In genomic region chr2:127369703-127370376, GRCm38 (mm10) we compare ENCODE assay signal across 20 mouse cellular contexts. TPM values are rescaled to one million over a fixed set of nuclear protein-coding genes. Genes with fewer than 3 reads are reported as not detected.
DNase-seq lines count a peak whose midpoint lies in the region; ATAC-seq and TF ChIP-seq lines count a peak whose summit lies in the region.
"Had no signal": no experiment of that assay in that cellular context is flagged by ENCODE, and none has a peak within 500 bp of the region (broad histone marks: within the 10 kb centered on the region; RNA-seq: fewer than 3 reads in every experiment).

No protein-coding gene starts in this region.

- no peak for TF ChIP-seq POLR2A in liver, adult 2 months (IDR thresholded peaks at IDR 0.05; ENCODE audit: extremely low read depth, insufficient read depth, low read length)

- DNase-seq in kidney, adult 11 months: peak; percentile 74
- peak; percentile 79 for DNase-seq in liver, adult 2 months (ENCODE audit: extremely low read depth, low read depth, low spot score)
- DNase-seq in adrenal gland, adult 8-10 months: no peak
- DNase-seq: cerebellum, postnatal 25 days; gastrocnemius, postnatal 36 days; left cerebral cortex, postnatal 4 days; lung, embryonic 14.5 days; right cerebral cortex, postnatal 14 days; thymus, adult 18-20 months had no signal

- H3K9me3 ChIP-seq in erythroblast, embryonic 14.5 days (ENCODE audit: control insufficient read depth, low read length): peaks cover 4% of the 10 kb centered on the region; the same call in 1 of the 2 replicates
- H3K9me3 ChIP-seq in kidney, embryonic 15.5 days (replicated peaks): no peaks in the 10 kb centered on the region
- no peaks in the 10 kb centered on the region for H3K9me3 ChIP-seq in stomach, embryonic 16.5 days (replicated peaks; ENCODE audit: control insufficient read depth, low read length)
- H3K9me3 ChIP-seq: midbrain, embryonic 13.5 days had no signal

- H3K4me2 ChIP-seq in kidney, embryonic 15.5 days: no peak overlapping the region
- peak overlapping the region; percentile 34; the same call in 1 of the 2 replicates for H3K4me2 ChIP-seq in stomach, embryonic 16.5 days (ENCODE audit: low read depth, low read length)
- H3K4me2 ChIP-seq: midbrain, embryonic 13.5 days had no signal

- H3K27ac ChIP-seq in kidney, embryonic 15.5 days: no peak overlapping the region
- no peak overlapping the region for H3K27ac ChIP-seq in liver, adult 2 months (replicated peaks; ENCODE audit: insufficient read depth, low read depth, low read length)
- no peak overlapping the region for H3K27ac ChIP-seq in stomach, embryonic 16.5 days (ENCODE audit: low read length)
- H3K27ac ChIP-seq: hindbrain, postnatal 0 days; macrophage; midbrain, embryonic 13.5 days had no signal

- no peak for TF ChIP-seq CTCF in liver, adult 2 months (IDR thresholded peaks at IDR 0.05; ENCODE audit: low read depth, low read length)

- peaks cover 86% of the 10 kb centered on the region for H3K36me3 ChIP-seq in erythroblast, embryonic 14.5 days (ENCODE audit: control insufficient read depth)
- no peaks in the 10 kb centered on the region for H3K36me3 ChIP-seq in kidney, embryonic 15.5 days
- H3K36me3 ChIP-seq in liver, adult 2 months (ENCODE audit: control insufficient read depth, insufficient read depth, low read length): no peaks in the 10 kb centered on the region
- H3K36me3 ChIP-seq in stomach, embryonic 16.5 days (ENCODE audit: control insufficient read depth, insufficient read depth, low read length): no peaks in the 10 kb centered on the region
- H3K36me3 ChIP-seq: midbrain, embryonic 13.5 days had no signal

- no peaks in the 10 kb centered on the region for H3K79me2 ChIP-seq in liver, adult 2 months (ENCODE audit: control insufficient read depth, insufficient read depth, low read length)

- H3K4me1 ChIP-seq in erythroblast, embryonic 14.5 days (ENCODE audit: control insufficient read depth): peaks cover 99% of the 10 kb centered on the region
- peaks cover 25% of the 10 kb centered on the region for H3K4me1 ChIP-seq in kidney, embryonic 15.5 days
- H3K4me1 ChIP-seq in liver, adult 2 months (ENCODE audit: control insufficient read depth, insufficient read depth, low read length): peaks cover 6% of the 10 kb centered on the region
- H3K4me1 ChIP-seq in stomach, embryonic 16.5 days (ENCODE audit: control insufficient read depth, insufficient read depth, low read length): peaks cover 14% of the 10 kb centered on the region

- no peak overlapping the region for H3K9ac ChIP-seq in kidney, embryonic 15.5 days
- no peak overlapping the region for H3K9ac ChIP-seq in liver, adult 2 months (ENCODE audit: low read depth, low read length)
- H3K9ac ChIP-seq in stomach, embryonic 16.5 days (ENCODE audit: low read length): no peak overlapping the region
- H3K9ac ChIP-seq: lung, embryonic 14.5 days; midbrain, embryonic 13.5 days had no signal

- WGBS in kidney, embryonic 15.5 days: 73% methylated on average over 5 of the region's 5 CpGs
- 41% methylated on average over 5 of the region's 5 CpGs for WGBS in liver, adult 2 months
- WGBS in stomach, embryonic 16.5 days: 45% methylated on average over 5 of the region's 5 CpGs

- peak overlapping the region; percentile 68 for H3K4me3 ChIP-seq in erythroblast, embryonic 14.5 days (replicated peaks)
- no peak overlapping the region for H3K4me3 ChIP-seq in kidney, embryonic 15.5 days (replicated peaks)
- H3K4me3 ChIP-seq in liver, adult 2 months (ENCODE audit: insufficient read depth, low read depth, low read length): no peak overlapping the region
- no peak overlapping the region for H3K4me3 ChIP-seq in stomach, embryonic 16.5 days (replicated peaks; ENCODE audit: low read length)
- H3K4me3 ChIP-seq: midbrain, embryonic 13.5 days had no signal

- ATAC-seq in erythroblast, adult 5-6 weeks (replicated peaks; ENCODE audit: low FRiP score, poor library complexity, severe bottlenecking): no peak
- ATAC-seq in kidney, embryonic 15.5 days (replicated peaks; ENCODE audit: low FRiP score): no peak
- 0 out of 2 replicates have a peak, but pooled peaks have one; percentile 8 for ATAC-seq in stomach, embryonic 16.5 days (ENCODE audit: insufficient read depth, low FRiP score)
- no peak for ATAC-seq in cerebellum, adult (ENCODE audit: insufficient number of reproducible peaks, low FRiP score, low TSS enrichment)
- ATAC-seq: midbrain, embryonic 13.5 days had no signal

- peaks cover 32% of the 10 kb centered on the region for H3K27me3 ChIP-seq in erythroblast, embryonic 14.5 days (ENCODE audit: control insufficient read depth)
- H3K27me3 ChIP-seq in kidney, embryonic 15.5 days: peaks cover 32% of the 10 kb centered on the region
- H3K27me3 ChIP-seq in liver, adult 2 months (ENCODE audit: control insufficient read depth, insufficient read depth, low read length): no peaks in the 10 kb centered on the region
- H3K27me3 ChIP-seq in stomach, embryonic 16.5 days (ENCODE audit: control insufficient read depth, insufficient read depth, low read length): peaks cover 17% of the 10 kb centered on the region

RNA-seq across cellular contexts. Expression of gene Adra2b, which starts 6.8 kb away (rescaled TPM):
- 1.9 and 2.4 TPM in 2 replicates for polyA plus RNA-seq in erythroblast, embryonic 14.5 days (2012)
- not detected in 2 replicates for total RNA-seq in erythroblast, adult 5-6 weeks (2015; ENCODE audit: low replicate concordance)
- not detected in 2 replicates for total RNA-seq in erythroblast, adult 5-6 weeks (2017; ENCODE audit: low replicate concordance)
- 4.4 and 5.1 TPM in 2 replicates for polyA plus RNA-seq in kidney, embryonic 15.5 days (2015; fragmentation: Nextera tagmentation; extraction: Ambion mirVana)
- 2.5 and 4.0 TPM in 2 replicates for total RNA-seq in liver, adult 2 months (2014; rRNA removed)
- 5.0 TPM in 2 replicates for polyA plus RNA-seq in liver, adult 2 months (2012; rRNA removed)
- polyA plus RNA-seq in stomach, embryonic 16.5 days (2015; fragmentation: Nextera tagmentation; extraction: Ambion mirVana): 2.4 and 3.6 TPM in 2 replicates
- 1 to 10 TPM; 1.1 to 1.7 (median 1.6) TPM for total RNA-seq in adrenal gland, adult 8-10 months (2022)
- polyA plus RNA-seq: lung, embryonic 14.5 days; macrophage had no signal

RNA-seq across cellular contexts. Expression of gene Astl, which starts 31.4 kb away (rescaled TPM):
- polyA plus RNA-seq in erythroblast, embryonic 14.5 days (2012): not detected in 2 replicates
- total RNA-seq in erythroblast, adult 5-6 weeks (2015; ENCODE audit: low replicate concordance): not detected in 2 replicates
- total RNA-seq in erythroblast, adult 5-6 weeks (2017; ENCODE audit: low replicate concordance): not detected in 2 replicates
- polyA plus RNA-seq in kidney, embryonic 15.5 days (2015; fragmentation: Nextera tagmentation; extraction: Ambion mirVana): not detected in 2 replicates
- total RNA-seq in liver, adult 2 months (2014; rRNA removed): not detected in 2 replicates
- not detected in 2 replicates for polyA plus RNA-seq in liver, adult 2 months (2012; rRNA removed)
- polyA plus RNA-seq in stomach, embryonic 16.5 days (2015; fragmentation: Nextera tagmentation; extraction: Ambion mirVana): not detected in 2 replicates
- total RNA-seq in adrenal gland, adult 8-10 months (2022): not detected
- total RNA-seq: adrenal gland, postnatal 4 days; gastrocnemius, postnatal 36 days; hindbrain, postnatal 0 days; layer of hippocampus, postnatal 25 days; left cerebral cortex, postnatal 4 days had no signal
- polyA plus RNA-seq: heart, postnatal 0 days; hindbrain, postnatal 0 days; lung, embryonic 14.5 days; macrophage; midbrain, embryonic 13.5 days had no signal

RNA-seq across cellular contexts. Expression of gene Dusp2, which starts 33.9 kb away (rescaled TPM):
- 0.05 and 0.08 TPM in 2 replicates for polyA plus RNA-seq in erythroblast, embryonic 14.5 days (2012)
- 3.6 and 5.6 TPM in 2 replicates for total RNA-seq in erythroblast, adult 5-6 weeks (2015; ENCODE audit: low replicate concordance)
- 0.34 and 1.5 TPM in 2 replicates for total RNA-seq in erythroblast, adult 5-6 weeks (2017; ENCODE audit: low replicate concordance)
- 8.8 and 9.0 TPM in 2 replicates for polyA plus RNA-seq in kidney, embryonic 15.5 days (2015; fragmentation: Nextera tagmentation; extraction: Ambion mirVana)
- 0.37 and 1.2 TPM in 2 replicates for total RNA-seq in liver, adult 2 months (2014; rRNA removed)
- polyA plus RNA-seq in liver, adult 2 months (2012; rRNA removed): 0.45 and 0.83 TPM in 2 replicates
- polyA plus RNA-seq in stomach, embryonic 16.5 days (2015; fragmentation: Nextera tagmentation; extraction: Ambion mirVana): 2.5 and 2.9 TPM in 2 replicates
- total RNA-seq in adrenal gland, adult 8-10 months (2022): under 1 TPM; 0.91 to 0.96 (median 0.92) TPM

RNA-seq across cellular contexts. Expression of gene Gpat2, which starts 55.2 kb away (rescaled TPM):
- polyA plus RNA-seq in erythroblast, embryonic 14.5 days (2012): 0.27 and 0.45 TPM in 2 replicates
- not detected in 2 replicates for total RNA-seq in erythroblast, adult 5-6 weeks (2015; ENCODE audit: low replicate concordance)
- not detected in 2 replicates for total RNA-seq in erythroblast, adult 5-6 weeks (2017; ENCODE audit: low replicate concordance)
- polyA plus RNA-seq in kidney, embryonic 15.5 days (2015; fragmentation: Nextera tagmentation; extraction: Ambion mirVana): 0.30 TPM in 2 replicates
- total RNA-seq in liver, adult 2 months (2014; rRNA removed): 1.2 and 1.3 TPM in 2 replicates
- polyA plus RNA-seq in liver, adult 2 months (2012; rRNA removed): 2.1 and 2.2 TPM in 2 replicates
- 0.28 and 0.36 TPM in 2 replicates for polyA plus RNA-seq in stomach, embryonic 16.5 days (2015; fragmentation: Nextera tagmentation; extraction: Ambion mirVana)
- under 1 TPM in 3 of 4 experiments, not detected in 1; 0.17 to 0.94 (median 0.71) TPM for total RNA-seq in adrenal gland, adult 8-10 months (2022)
- total RNA-seq: gastrocnemius, postnatal 36 days had no signal
- polyA plus RNA-seq: macrophage had no signal
